Mouse (Mus musculus): ENCODE results near the gene Map2k1.
"Not testable (repeated sequence)": the region's sequence is repeated elsewhere in the genome, so short reads cannot be mapped to it uniquely, and the experiment has no call there.

Gene Map2k1

DNA sequence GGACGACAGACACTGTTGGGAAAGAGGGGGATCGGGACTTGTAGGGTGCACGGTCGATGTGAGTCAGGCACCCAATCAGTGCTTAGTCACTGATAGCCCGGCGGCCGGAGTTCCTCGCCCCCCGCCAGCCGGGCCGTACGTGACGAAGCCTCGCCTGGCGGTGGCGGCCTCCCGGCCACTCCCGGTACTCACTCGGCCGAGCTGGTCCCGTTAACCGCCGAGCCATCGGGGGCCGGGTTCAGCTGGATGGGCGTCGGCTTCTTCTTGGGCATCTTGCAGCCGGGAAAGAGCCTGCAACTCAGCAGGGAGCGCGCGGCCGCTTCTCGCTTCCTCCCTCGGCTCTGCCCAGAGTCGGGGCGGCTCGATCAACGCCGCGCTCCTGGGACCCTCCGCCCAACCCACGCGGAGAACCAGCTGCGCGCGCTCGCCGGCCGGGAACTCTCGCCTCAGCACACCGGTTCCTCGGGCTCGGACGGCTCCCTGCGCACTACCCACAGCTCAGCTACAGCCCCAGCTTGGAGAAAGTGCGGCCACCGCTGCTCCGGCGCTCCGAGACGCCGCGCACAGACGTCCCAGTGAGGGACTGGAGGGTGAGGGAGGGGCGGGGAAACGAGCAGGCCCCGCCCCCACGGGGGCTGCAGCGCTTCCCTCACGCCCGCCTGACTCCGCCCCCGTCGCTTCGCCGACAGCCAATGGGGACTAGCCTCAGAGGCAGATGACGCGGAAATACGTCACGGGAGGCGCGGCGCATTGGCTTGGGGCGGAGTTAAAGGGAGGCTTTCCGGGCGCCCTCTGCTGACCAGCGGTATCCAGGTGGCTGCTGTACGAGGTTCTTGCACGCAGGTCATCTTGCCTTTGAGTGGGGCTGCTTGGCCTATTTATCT lies at the start of gene Map2k1:
Gene Map2k1 (minus strand): TSS at position 611 of the 884 bp plus-strand sequence.
- DNase-seq (ENCODE audit: low spot score in 2 of 2) = peak; percentile 98 to 100

DNA sequence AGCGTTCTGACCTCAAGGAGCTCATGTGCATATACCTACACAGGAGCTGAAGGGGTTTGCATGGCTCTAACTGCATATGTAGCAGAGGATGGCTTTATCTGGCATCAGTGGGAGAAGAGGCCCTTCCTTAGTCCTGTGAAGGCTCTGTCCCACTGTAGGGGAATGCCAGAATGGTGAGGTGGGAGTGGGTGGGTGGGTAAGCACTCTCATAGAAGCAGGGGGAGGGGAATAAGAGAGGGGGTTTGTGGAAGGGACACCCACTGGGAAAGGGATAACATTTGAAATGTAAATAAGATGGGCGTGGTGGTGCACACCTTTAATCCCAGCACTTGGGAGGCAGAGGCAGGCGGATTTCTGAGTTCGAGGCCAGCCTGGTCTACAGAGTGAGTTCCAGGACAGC lies 49.7 kb upstream of the Map2k1 start:
- not testable (repeated sequence) for DNase-seq (ENCODE audit: low spot score in 2 of 2)

DNA sequence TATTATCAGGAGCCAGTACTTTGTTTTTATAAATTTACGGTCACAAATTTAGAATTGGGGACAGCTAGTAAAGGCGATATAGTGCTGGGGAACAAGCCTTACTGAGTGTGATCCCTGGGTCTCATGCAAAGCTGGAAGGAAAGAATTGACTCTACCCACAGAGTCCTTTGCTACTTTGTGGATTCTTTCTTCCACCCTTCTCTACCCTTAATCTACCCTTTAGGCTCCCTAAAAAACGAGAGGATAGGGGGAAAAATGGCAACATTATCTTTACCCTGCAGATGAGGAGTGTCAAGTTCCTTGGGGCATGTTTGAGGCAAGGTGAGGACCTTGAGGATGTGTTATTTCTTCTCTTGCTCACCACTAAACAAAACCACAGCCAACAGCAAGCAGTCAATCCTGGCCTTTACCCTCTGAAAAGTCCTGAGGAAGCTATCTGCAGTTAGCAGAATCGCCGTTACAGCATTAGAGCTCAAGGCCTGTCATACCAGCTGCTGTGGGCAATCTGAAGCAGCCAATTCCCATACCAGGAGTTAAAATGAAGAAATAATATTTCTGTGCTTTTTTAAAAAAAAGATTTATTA lies 29.1 kb upstream of the Map2k1 start:
- DNase-seq (ENCODE audit: low spot score in 2 of 2) = no peak

DNA sequence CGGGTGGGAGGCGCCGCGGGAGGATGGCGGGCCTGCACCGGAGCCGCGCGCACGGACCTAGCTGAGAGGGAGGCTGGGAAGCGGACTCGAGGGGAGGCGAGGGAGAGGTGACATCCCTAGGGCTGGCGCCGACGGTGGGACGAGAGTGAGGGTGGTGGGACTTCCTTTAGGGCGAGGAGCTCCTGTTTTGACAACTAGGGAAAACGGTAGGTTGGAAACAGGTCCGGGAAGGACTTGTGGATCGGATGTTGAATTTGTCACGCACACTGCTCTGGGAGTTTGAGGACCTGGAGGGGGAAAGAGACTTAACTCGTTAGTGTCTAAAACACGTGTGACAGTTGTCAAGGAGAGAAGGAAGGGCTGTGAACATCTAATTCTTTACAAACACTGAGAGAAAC lies 28.3 kb upstream of the Map2k1 start:
- DNase-seq (ENCODE audit: low spot score in 2 of 2) = no peak

DNA sequence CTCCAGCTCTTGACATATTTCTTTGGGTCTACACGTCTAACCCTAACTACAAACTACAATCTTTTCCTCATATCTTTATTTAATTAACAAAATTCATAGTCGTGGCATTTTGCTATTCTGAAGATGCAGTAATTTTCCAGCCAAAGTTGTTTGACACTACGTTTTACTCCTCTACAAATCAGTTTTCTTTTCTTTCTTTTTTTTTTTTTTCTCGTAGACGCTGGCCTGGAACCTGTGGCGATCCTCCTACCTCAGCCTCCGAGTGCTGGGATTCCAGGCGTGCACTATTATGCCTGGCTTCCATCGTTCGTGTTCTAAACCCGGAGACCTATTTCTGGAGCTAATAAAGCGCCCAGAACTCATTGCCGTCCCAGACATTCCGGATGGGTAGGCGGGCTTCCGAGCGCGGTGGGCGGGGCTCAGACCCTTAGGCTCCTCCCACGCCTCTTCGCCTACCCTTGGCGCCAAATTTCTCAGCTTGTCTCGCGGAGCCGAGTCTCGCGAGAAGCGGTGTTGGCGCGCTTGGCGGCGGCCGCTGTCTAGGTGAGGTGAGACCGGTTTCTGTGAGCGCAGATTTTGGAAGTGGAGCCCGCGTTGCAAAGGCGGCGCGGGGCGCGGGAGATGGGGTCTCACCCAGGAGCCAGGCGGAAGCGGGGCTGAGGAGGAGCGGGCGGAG lies 27.8 kb upstream of the Map2k1 start, which contains the start of gene Tipin:
Gene Tipin (plus strand): TSS at position 477 of the 676 bp plus-strand sequence.
- peak; percentile 81 to 86 for DNase-seq (ENCODE audit: low spot score in 2 of 2)

DNA sequence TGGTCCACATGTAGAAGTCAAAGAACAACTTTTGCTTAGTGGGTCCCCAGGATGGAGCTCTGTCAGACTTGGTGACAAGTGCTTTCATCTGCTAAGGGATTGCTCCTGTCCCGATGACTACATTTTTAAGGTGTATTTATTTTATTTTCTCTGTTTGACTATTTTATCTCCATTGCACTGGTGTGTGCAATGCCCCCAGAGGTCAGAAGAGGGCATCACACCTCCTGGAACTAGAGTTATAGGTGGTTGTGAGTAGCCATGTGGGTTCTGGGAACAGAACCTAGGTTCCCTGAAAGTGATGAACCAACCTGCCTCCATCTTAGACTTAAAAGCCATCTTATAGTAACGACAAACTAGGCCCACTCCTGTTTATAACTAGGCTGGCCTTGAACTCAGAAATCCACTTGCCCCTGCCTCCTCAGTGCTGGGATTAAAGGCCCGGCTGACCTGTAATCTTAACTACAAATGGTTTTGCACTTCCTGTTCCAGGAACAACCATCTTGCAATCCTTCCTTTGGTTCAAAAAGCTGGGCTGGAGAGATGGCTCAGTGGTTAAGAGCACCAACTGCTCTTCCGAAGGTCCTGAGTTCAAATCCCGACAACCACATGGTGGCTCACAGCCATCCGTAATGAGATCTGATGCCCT lies 25.4 kb upstream of the Map2k1 start:
- no peak for DNase-seq (ENCODE audit: low spot score in 2 of 2)

DNA sequence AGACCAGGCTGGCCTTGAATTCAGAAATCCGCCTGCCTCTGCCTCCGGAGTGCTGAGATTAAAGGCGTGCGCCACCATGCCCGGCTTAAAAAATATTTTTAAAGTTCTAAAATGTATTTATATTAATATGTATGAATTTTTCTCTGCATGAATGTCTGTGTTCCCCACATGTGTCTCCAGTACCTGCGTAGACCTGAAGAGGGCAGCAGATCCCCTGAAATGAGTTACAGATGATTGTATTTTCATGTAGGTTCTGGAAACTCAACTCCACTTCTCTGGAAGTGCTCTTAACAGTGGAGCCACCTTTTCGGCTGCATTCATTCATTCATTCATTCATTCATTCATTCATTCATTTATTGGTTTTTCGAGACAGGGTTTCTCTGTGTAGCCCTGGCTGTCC lies 24.3 kb upstream of the Map2k1 start:
- DNase-seq (ENCODE audit: low spot score in 2 of 2) = peak; percentile 45 to 54

DNA sequence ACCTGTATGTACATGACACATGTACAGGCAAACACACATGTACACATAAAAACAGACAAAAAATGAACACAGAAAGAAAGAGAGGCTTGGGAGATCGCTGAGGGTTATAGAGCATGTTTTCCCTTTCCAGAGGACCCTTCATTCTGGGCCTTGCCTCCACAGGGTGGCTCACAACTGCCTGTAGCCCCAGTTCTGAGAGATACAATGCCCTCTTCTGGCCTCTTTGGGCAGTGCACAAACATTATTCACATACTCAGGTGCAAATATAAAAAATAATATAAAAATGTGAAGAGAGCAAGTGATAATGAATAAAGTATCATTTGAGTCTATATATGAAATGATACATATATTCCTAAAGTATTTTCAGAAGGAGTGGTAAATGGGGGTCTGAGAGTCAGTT lies 21.5 kb upstream of the Map2k1 start:
- no peak for DNase-seq (ENCODE audit: low spot score in 2 of 2)

DNA sequence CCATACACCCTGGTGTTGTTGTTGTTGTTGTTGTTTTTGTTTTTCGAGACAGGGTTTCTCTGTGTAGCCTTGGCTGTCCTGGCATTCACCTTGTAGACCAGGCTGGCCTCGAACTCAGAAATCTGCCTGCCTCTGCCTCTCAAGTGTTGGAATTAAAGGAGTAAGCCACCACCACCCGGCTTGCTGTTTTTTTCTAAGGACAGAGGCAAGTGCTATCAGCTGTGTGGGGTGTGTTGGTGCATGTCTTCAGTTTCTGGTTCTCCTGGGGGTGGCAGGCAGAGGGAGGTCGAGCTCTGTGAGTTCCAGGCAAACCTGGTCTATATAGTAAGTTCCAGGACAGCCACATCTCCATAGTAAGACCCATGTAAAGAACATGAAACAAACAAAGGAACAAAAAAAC lies 20.9 kb upstream of the Map2k1 start:
- DNase-seq (ENCODE audit: low spot score in 2 of 2) = no peak

DNA sequence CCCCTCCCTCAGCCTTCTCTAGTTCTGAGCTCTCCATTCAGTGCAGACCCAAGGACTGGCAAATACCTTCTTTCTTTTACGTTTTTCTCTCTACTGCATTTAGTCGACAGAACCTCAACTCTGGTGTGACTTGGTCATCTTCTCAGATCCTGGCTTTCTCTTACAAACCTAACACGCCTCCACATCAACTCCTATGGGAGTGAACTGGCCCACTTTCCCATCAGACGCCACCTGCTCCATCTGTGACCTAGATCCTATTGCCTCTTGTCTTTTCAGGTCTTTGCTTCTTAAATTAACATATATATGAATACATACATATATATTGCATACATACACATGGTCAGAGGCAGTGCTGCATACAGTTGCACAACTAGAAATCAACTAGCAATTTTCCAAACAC lies 20.3 kb upstream of the Map2k1 start:
- DNase-seq (ENCODE audit: low spot score in 2 of 2) = no peak

DNA sequence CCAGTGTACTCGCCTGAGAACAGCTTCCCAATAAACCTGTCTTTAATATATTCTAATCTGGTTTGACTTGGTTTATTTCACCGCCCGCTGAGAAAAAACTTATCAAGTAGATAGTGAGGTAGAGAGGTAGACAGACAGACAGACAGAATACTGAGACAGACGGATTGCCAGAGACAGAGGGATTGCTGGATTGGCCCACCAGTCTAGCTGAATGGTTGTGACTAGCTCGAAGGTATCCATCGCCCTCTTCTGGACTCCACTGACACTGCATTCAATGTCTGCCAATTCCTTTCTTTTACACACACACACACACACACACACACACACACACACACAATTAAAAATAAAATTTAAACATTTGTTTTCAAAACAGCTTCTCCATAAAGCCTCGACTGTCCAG lies 19.2 kb upstream of the Map2k1 start:
- peak; percentile 22 to 52 for DNase-seq (ENCODE audit: low spot score in 2 of 2)

DNA sequence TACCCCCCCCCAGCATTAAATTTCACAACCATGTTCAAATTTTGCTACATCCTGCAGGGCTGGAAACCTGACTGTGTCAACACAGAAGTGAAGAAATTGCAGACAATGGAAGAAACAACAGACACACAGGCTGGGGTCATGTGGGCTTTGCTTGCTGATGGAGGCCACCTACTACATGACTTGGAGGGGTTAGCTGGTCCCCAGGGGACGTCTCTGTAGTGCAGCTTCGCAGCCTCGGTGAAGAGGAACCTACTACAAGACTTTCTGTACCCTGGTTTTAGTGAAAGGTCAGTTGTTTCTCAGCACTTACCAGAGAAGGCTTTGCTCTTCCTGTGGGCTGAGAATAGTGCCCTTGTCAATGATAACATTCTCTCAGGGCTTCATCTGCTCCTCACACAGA lies 17.8 kb upstream of the Map2k1 start:
- no peak for DNase-seq (ENCODE audit: low spot score in 2 of 2)

DNA sequence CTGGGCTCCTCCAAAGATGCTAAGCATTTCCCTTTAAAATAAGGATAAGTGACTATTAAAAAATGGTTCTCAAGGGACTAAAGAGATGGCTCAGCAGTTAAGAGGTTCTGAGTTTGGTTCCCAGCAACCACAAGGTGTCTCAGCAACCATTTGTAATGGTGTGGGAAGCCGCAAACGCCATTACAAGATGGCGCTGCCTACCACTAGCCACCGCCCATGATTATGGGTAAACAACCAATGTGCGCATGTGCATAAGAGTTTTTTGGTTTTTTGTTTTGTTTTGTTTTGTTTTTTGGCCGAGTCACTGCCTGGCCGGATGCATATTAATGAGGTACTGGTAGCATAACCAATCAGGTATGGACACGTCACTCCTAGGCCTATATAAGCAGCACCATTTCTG lies 15.4 kb upstream of the Map2k1 start:
- not testable (repeated sequence) for DNase-seq (ENCODE audit: low spot score in 2 of 2)

DNA sequence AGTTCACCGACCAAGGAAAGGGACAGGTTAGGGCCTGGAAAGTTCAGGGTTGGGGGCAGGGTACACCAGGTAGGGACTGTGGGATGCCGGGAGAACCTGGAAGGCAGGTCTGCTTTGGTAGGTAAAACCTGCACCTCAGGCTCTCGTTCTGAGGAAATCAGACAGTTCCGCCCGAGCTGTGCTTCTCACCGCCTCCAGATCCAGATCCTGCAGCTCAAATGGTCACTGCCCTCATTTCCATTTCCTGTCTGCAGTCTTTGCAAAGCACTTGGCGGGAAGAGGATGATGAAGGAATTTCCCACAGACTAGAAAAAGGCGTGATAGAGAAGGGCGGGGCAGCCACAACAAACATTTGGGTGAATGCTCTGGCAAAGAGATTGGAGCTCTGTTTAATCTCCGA lies 14.8 kb upstream of the Map2k1 start:
- DNase-seq (ENCODE audit: low spot score in 2 of 2) = no peak

DNA sequence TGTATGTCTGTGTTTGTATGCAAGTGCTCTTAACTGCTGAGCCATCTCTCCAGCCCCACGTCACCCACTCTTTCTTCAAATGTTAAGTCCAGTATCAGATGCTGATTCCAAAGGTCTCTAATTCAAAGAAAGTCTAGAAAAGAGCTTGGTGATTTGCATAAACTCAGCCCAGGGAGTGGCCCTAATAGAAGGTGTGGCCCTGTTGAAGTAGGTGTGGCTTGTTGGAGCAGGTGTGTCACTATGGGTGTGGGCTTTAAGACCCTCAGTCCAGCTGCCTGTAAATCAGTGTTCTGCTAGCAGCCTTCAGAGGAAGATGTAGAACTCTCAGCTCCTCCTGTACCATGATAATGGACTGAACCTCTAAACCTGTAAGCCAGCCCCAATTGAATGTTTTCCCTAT lies 13.8 kb upstream of the Map2k1 start:
- no peak for DNase-seq (ENCODE audit: low spot score in 2 of 2)

DNA sequence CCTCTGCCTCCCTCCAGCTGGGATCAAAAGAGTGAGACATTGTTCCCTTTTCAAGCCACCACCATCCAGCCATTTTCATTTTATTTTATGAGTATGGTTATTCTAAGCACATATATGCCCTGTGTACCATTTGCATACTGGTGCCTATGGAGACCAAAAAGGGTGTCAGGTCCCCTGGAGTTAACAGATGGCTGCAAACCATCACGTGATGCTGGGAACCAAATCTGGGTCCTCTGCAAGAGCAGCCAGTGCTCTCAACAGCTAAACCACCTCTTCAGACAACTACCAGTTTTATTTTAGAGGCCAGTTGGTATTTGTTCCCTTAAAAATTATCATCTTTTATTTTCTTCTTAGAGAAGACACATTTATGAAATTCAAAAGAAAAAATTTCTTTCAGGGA lies 11.4 kb upstream of the Map2k1 start:
- DNase-seq (ENCODE audit: low spot score in 2 of 2) = no peak

DNA sequence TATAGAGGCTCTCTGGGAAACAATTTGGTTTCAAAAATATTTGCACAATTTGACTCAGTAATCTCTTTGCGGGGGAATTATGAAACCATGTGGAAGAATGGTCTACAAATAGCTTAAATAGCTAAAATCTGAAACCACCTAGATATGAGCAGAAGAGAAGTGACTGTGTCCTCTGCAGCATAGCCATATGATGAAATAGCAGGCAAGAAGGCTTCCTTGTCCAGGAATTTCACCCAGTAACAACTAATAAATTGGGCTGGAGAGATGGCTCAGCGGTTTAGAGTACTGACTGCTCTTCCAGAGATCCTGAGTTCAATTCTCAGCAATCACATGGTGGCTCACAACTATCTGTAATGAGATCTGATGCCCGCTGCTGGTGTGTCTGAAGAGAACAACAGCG lies 7.6 kb upstream of the Map2k1 start:
- no peak for DNase-seq (ENCODE audit: low spot score in 2 of 2)

DNA sequence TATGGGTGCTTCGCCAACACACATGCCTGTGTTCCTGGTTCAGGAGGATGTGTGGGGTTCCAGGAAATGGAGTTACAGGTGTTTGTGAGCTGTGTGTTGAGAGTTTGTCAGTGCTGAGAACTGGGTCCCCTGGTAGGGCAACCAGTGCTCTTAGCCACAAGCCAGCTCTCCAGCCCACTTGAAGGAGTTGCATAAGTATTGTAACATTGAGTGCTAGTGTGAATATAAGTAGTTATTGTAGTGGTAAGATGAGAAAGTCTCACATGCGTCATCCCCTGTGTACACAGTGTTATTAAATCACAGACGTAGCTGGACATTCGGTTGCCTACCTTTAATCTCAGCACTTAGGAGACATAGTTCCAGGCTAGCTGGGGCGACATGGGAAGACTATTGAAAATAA lies 6.5 kb upstream of the Map2k1 start:
- DNase-seq (ENCODE audit: low spot score in 2 of 2) = no peak

DNA sequence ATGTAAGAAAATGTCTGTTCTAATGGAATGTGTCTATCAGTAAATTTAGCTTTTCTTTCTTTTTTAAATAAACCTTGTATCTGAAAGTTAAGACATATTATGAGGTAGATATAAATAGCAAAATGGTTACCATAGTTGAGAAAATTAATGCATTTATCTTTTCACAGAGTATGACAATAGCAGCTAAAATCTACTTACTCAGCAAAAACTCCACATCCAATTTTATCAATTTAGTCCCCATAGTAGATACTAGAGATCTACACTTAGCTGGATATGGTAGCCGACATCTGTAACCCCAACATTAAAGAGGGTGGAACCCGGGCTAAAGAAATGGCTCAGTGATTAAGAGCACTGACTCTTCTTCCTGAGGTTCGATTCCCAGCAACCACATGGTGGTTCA lies 2.8 kb upstream of the Map2k1 start:
- no peak for DNase-seq (ENCODE audit: low spot score in 2 of 2)

DNA sequence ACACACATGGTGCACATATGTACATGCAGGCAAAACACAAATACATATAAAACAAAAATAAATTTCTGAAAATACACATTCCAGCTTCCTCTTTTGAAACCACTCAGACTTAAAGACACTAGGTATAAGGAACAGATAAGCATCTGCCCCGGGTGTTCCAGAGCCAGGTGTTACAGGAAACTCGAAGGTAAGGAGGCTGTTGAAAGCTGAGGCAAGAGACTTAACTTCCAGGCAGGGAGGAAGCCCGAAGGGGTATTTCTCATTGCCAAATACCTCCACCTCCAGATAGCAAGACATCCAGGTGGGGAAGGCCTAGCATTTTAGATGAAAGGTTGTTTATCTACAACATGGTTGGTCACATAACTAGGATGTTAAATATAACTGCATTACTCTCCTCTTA lies 2.0 kb upstream of the Map2k1 start:
- DNase-seq (ENCODE audit: low spot score in 2 of 2) = no peak

DNA sequence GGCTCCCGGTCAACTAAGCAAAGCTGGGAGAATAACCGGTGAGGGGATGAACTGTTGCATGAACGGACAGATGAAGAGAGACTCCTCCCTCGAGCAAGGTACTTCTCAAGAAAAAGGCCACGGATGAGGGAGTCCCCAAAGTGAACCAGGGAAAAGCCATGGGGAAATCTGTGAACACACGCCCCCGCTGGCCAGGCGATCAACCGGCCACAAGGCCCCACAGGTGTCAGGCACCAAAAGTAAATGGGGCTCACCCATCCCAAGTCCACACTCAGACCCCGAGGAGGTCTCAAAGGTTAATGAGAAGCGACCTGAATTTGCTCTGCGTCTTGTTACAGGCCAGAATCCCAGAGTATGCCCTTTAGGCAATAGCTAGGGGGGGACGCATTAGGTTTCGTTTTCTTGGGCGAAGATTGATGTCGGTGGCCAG lies 825 bp downstream of the Map2k1 start:
- no peak for DNase-seq (ENCODE audit: low spot score in 2 of 2)

DNA sequence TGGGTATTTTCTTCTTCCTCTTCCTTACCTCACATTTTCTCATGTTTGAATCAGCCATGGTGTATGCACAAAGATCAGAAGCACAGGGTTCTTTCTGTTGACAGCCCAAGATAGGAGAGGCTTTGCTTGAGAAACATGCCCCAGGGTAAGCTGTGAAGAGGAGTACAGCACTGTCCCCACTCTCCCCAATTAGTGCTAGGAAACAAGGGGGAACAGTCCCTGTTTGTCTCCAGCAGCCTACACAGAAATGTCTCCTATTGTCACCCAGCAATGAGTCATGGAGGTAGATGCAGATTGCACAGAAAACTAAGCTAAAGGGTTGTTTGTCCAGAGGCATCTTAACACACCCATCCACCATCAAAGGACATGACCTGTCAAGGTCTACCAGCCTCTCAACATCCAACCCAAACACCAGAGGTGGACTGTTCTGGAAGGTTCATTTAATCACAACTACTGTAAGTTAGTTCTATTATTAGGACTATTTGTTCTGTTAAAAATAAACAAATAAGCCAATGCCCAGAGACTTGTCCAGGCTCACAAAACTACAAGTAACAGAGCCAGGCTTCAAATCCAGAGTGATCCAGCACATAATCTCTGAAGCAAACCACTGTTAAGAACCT lies 3.2 kb downstream of the Map2k1 start:
- no peak for DNase-seq (ENCODE audit: low spot score in 2 of 2)
